Mouse (Mus musculus): ENCODE results near the gene Srxn1.

Gene Srxn1

GRCm38 (mm10) chr2:152090486-152090885 lies 14.8 kb upstream of the Srxn1 start:
- no peak for DNase-seq

GRCm38 (mm10) chr2:152091342-152092056 lies 13.8 kb upstream of the Srxn1 start:
- no peak for DNase-seq

GRCm38 (mm10) chr2:152092927-152093326 lies 12.4 kb upstream of the Srxn1 start:
- no peak for DNase-seq

GRCm38 (mm10) chr2:152093356-152093792 lies 11.9 kb upstream of the Srxn1 start:
- no peak for DNase-seq

- DNase-seq = no peak
Observed at GRCm38 (mm10) chr2:152094856-152095545, 10.3 kb upstream of the Srxn1 start.

GRCm38 (mm10) chr2:152096922-152097321 lies 8.4 kb upstream of the Srxn1 start:
- DNase-seq = no peak

- no peak for DNase-seq
Observed at GRCm38 (mm10) chr2:152097916-152098315, 7.4 kb upstream of the Srxn1 start.

- no peak for DNase-seq
Observed at GRCm38 (mm10) chr2:152099538-152099937, 5.8 kb upstream of the Srxn1 start.

- DNase-seq = no peak
Observed at GRCm38 (mm10) chr2:152101761-152102160, 3.6 kb upstream of the Srxn1 start.

GRCm38 (mm10) chr2:152102369-152102768 lies 2.9 kb upstream of the Srxn1 start:
- peak in 1 of 2 experiments; percentile 29 for DNase-seq

- DNase-seq = no peak
Observed at GRCm38 (mm10) chr2:152104711-152105317, 502 bp upstream of the Srxn1 start.

- DNase-seq = no peak
Observed at GRCm38 (mm10) chr2:152106225-152106595, 894 bp downstream of the Srxn1 start.

GRCm38 (mm10) chr2:152106597-152106996 lies 1.3 kb downstream of the Srxn1 start:
- no peak for DNase-seq

GRCm38 (mm10) chr2:152108702-152109101 lies 3.4 kb downstream of the Srxn1 start:
- DNase-seq = no peak

GRCm38 (mm10) chr2:152109386-152109785 lies 4.1 kb downstream of the Srxn1 start:
- no peak for DNase-seq

- no peak for DNase-seq
Observed at GRCm38 (mm10) chr2:152111311-152111710, 6.0 kb downstream of the Srxn1 start.

GRCm38 (mm10) chr2:152111920-152112319 lies 6.6 kb downstream of the Srxn1 start:
- peak; percentile 88 to 91 for DNase-seq

GRCm38 (mm10) chr2:152112490-152112889 lies 7.2 kb downstream of the Srxn1 start:
- DNase-seq = no peak

GRCm38 (mm10) chr2:152112970-152113369 lies 7.7 kb downstream of the Srxn1 start:
- no peak for DNase-seq

- DNase-seq = no peak
Observed at GRCm38 (mm10) chr2:152114057-152114975, 9.0 kb downstream of the Srxn1 start.

GRCm38 (mm10) chr2:152117694-152118093 lies 12.4 kb downstream of the Srxn1 start:
- DNase-seq = no peak

GRCm38 (mm10) chr2:152119228-152119865 lies 14.0 kb downstream of the Srxn1 start:
- DNase-seq = no peak

All from cerebellum, adult 18-20 months (tissue).